Mouse (Mus musculus) spleen, adult 2 months (tissue): ENCODE data around the gene Nmt1. TPM values are rescaled to one million over a fixed set of nuclear protein-coding genes. Genes with fewer than 3 reads are reported as not detected.

Experiments
- DNase-seq, 2 experiments: peaks; one replicate each; pipeline versions ENCODE4 v3.0.0 to v3.0.0-alpha.2; 2012 to 2021; ENCODE audit warnings: low spot score in 2 of 2, low read depth in 1 of 2
- H3K27ac ChIP-seq: fragments of 200-500 bp; 2 replicates; pipeline ENCODE4 v1.5.1; 2012; ENCODE audit warnings: low read length, inconsistent platforms; ENCODE audit not compliant: insufficient read depth
- H3K27me3 ChIP-seq: fragments of 200-500 bp; 2 replicates; pipeline ENCODE4 v1.6.1; 2012; ENCODE audit warnings: mild to moderate bottlenecking, moderate library complexity, low read length, inconsistent platforms; ENCODE audit not compliant: control insufficient read depth, insufficient read depth
- H3K36me3 ChIP-seq: fragments of 200-500 bp; 2 replicates; pipeline ENCODE4 v1.6.1; 2012; ENCODE audit warnings: mild to moderate bottlenecking, low read length, inconsistent platforms; ENCODE audit not compliant: control insufficient read depth, insufficient read depth
- H3K4me1 ChIP-seq: fragments of 200-500 bp; 2 replicates; pipeline ENCODE4 v1.6.1; 2011; ENCODE audit warnings: inconsistent platforms; ENCODE audit not compliant: control insufficient read depth, insufficient read depth, insufficient read length
- H3K4me3 ChIP-seq: fragments of 200-500 bp; 2 replicates; pipeline ENCODE4 v1.5.1; 2011; ENCODE audit warnings: mild to moderate bottlenecking, inconsistent platforms; ENCODE audit not compliant: insufficient read depth, insufficient read length; ENCODE audit errors: extremely low read depth
- CTCF ChIP-seq: fragments of 200-500 bp; IDR thresholded peaks from 2 replicates; pipeline ENCODE4 v1.5.1; 2011; ENCODE audit warnings: mild to moderate bottlenecking, inconsistent platforms; ENCODE audit not compliant: insufficient read depth, insufficient read length, insufficient replicate concordance; ENCODE audit errors: extremely low read depth
- POLR2A ChIP-seq: fragments of 200-500 bp; IDR thresholded peaks from 2 replicates; pipeline ENCODE4 v1.6.1; 2011; ENCODE audit warnings: low read depth, low read length, inconsistent platforms
- WGBS: fragments of 180-500 bp; shearing (Covaris S2); methylation state at CpG from one replicate; pipeline ENCODE4 v1.1.7; 2018; 5-methylcytosine and 5-hydroxymethylcytosine counted together
- polyA plus RNA-seq: library from polyadenylated mRNA; depleted of rRNA; stranded (reverse); fragments of >200 nt; gene quantifications from 2 replicates; pipeline ENCODE4 v1.2.3, GENCODE M21; 2012

The Nmt1 gene
- polyA plus RNA-seq, 1 experiment, result 23.9 TPM

DNA sequence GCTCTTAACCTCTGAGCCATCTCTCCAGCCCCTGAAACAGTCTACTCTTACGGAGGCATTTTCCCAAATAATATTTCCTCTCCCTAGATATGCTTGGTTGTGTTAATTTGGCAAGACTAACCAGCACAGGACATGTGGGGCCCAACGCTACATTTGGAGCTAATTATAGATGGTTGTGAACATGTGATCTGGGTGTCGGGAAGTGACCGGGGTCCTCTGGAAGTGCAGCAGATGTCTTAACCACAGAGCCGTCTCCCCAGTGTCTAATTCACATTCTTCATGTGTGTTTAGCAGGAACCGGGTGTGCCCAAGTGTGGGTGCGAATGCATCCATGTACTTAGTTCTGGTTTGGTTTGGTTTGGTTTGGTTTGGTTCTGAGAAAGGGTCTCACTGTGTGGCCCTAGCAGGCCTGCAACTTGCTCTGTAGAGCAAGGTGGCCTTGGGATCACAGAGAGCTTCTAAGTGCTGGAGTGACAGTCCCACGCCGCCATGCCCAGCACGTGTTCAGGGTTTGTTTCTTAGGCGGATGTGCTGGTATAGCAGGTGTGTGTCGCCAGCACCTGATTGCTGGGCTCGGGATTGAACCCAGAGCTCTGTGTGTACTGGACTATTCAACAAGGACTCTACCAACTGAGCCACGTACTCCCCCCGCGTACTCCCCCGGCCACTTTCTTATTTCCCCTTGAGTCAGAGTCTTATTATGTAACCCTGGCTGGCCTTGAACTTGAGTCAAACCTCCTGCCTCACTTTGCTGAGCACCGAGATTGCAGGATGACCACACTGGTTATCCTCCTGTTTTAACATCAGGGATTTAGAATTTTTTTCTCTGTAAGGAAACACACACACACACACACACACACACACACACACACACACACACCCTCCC lies 25.4 kb downstream of the Nmt1 start:
- peaks cover 40% of the 10 kb centered on the region for H3K36me3 ChIP-seq
- no peak for TF ChIP-seq POLR2A
- TF ChIP-seq CTCF, result no peak
- H3K4me3 ChIP-seq, result no peak overlapping the region
- no peak overlapping the region for H3K27ac ChIP-seq
- no peaks in the 10 kb centered on the region for H3K27me3 ChIP-seq
- DNase-seq, result no peak
- H3K4me1 ChIP-seq, result no peaks in the 10 kb centered on the region
- 82% methylated on average over 18 of the region's 18 CpGs for WGBS

DNA sequence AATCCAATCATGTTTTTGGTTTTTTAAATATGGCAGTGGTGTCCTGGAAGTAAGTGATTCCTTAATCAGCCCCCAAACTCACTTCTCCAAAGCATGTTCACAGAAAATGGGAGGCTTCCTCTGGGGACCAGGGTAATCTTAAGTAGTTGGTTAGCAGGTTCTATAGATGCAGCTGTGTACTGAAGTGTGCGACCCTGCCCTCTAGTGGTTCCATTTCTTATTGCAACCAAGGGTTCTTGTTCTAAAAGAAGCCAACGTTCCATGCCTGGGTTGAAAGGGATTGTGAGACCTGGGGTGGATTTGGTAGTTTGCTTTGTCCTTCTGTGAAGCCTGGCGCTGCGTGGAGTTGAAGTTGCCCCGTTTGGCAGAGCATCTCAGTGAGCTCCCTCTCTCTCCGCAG lies 26.8 kb downstream of the Nmt1 start:
- TF ChIP-seq CTCF (peak; percentile 15; the same call in 1 of the 2 replicates), POLR2A (no peak)
- peak; percentile 41 to 61 for DNase-seq
- Histone ChIP-seq H3K27me3 (no peaks in the 10 kb centered on the region), H3K4me3 (no peak overlapping the region), H3K36me3 (peaks cover 48% of the 10 kb centered on the region), H3K27ac (no peak overlapping the region), H3K4me1 (no peaks in the 10 kb centered on the region)
- WGBS, result 56% methylated on average over 6 of the region's 6 CpGs

DNA sequence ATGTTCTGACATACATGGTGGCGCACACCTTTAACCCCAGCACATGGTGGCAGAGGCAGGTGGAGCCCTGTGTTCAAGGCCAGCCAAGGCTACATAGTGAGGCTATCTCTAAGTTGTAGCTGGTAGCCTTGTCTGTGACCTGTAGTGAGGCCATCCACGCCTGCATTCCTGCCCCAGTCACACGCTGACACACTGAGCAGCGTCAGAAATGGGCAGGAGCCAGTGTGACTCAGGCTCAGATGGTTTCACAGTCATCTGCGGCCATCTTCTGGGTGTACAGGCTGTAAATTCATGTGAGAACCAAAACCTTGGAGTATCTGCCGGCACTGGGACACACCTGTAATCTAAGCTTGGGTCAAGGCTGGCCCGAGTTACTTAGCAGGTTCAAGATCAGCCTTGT lies 28.6 kb downstream of the Nmt1 start:
- TF ChIP-seq CTCF, result no peak
- no peak for TF ChIP-seq POLR2A
- peaks cover 55% of the 10 kb centered on the region for H3K36me3 ChIP-seq
- WGBS, result 95% methylated on average over 7 of the region's 7 CpGs
- H3K4me3 ChIP-seq, result no peak overlapping the region
- H3K4me1 ChIP-seq, result no peaks in the 10 kb centered on the region
- DNase-seq, result no peak
- H3K27ac ChIP-seq, result no peak overlapping the region
- H3K27me3 ChIP-seq, result no peaks in the 10 kb centered on the region

DNA sequence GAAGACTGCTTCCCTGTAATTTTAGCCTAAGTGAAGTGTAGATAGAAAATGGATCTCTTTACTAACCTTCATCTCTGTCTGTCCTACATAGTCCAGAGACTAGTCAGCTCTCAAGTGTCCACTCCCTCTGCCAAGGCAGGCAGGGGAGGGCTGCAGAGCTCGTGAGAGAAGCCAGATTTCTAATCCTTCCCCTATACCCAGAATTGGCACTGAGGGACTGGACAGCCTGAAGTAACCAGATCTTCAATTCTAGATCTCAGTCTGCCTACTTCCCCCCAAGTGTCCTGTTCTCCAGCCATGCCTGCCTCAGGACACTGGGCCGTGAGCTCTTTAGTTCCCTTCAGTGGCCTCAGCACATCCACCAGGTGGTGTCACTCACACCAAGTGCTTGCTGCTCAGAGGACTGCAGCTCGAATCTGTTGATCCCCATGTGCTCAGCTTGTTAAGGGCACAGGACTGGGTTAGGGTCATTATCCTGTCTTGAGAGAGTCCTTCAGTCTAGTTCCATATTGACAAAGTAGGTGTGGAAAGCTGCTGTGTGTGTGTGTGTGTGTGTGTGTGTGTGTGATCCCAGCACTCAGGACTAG lies 30.6 kb downstream of the Nmt1 start:
- WGBS, result 90% methylated on average over 3 of the region's 3 CpGs
- no peak for DNase-seq
- Histone ChIP-seq H3K27ac (no peak overlapping the region), H3K4me3 (no peak overlapping the region), H3K27me3 (no peaks in the 10 kb centered on the region), H3K36me3 (peaks cover 59% of the 10 kb centered on the region), H3K4me1 (no peaks in the 10 kb centered on the region)
- no peak for TF ChIP-seq CTCF
- TF ChIP-seq POLR2A, result no peak

DNA sequence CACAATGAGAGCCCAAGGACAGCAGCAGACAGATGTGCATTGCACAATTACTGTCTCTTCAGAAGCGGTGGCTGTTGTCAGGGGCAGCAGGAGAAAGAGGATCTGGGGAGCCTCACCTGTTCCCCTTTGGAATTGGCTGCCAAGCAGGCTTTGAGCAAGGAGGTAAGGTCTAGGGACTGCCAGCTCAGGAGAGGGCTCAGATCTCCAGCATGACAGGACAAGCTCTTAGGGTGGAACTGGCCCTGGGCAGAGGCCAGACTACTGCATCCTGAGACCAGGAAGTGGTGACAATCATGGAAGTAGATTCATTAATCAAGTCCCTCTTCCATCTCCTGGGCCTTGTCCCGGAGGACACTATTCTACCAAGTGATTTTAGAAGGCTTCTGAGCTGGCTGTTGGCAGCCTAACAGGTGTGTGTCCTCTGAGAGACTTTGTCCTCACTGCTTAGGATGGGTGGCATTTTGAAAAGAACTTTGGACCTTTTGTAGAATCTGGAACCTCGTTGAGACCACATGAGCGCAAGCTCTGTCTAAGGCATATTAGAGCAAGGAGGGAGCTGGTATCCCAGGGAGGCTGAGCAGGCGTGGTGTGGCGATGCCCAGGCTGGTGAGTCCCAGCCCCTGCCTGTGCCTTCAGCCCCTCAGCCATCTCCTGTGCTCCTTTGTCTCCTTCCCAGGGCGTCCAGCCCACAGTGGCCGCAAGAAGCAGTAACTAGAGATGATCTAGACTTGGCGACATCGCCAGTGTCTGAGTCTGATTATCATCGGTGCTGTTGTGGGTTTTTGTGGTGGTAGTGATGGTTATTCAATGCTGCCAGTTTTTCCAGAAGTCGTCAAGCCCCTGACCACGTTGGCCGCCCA lies 38.4 kb downstream of the Nmt1 start:
- 92% methylated on average over 14 of the region's 14 CpGs for WGBS
- no peak for DNase-seq
- TF ChIP-seq CTCF, result no peak
- no peak for TF ChIP-seq POLR2A
- H3K4me3 ChIP-seq, result no peak overlapping the region
- H3K4me1 ChIP-seq, result no peaks in the 10 kb centered on the region
- no peaks in the 10 kb centered on the region for H3K27me3 ChIP-seq
- H3K27ac ChIP-seq, result no peak overlapping the region
- H3K36me3 ChIP-seq, result peaks cover 56% of the 10 kb centered on the region

DNA sequence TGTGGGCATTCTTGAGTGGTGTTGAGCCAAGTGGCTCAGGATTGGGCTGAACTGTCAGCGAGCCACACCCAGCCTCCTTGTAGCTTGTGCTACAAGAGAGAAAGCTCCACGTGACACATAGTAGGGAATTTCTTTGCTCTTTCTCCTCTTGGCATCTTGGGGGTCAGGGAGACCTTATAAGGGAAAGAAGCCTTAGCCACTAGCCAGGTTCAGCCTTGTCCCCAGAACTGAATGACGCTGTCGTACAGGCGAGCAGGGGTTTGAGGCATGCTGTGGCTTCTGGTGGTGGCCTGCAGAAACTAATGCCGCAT lies 39.0 kb downstream of the Nmt1 start:
- Histone ChIP-seq H3K27ac (no peak overlapping the region), H3K4me1 (no peaks in the 10 kb centered on the region), H3K27me3 (no peaks in the 10 kb centered on the region), H3K36me3 (peaks cover 52% of the 10 kb centered on the region), H3K4me3 (no peak overlapping the region)
- no peak for DNase-seq
- WGBS, result 94% methylated on average over 6 of the region's 6 CpGs
- TF ChIP-seq POLR2A (no peak), CTCF (no peak)
